Mouse (Mus musculus) c-Kit-positive CD71-negative TER-119-negative erythroid progenitor cells, embryonic 14.5 days (primary cell): ENCODE data around the gene Mapk8ip1.
A peak's percentile ranks its signal among the peaks of the same experiment; 100 is the strongest.

Experiments used
- DNase-seq: peaks from one replicate; pipeline ENCODE4 v3.0.0-alpha.2; 2013; ENCODE audit warnings: low read depth

Gene Mapk8ip1

DNA sequence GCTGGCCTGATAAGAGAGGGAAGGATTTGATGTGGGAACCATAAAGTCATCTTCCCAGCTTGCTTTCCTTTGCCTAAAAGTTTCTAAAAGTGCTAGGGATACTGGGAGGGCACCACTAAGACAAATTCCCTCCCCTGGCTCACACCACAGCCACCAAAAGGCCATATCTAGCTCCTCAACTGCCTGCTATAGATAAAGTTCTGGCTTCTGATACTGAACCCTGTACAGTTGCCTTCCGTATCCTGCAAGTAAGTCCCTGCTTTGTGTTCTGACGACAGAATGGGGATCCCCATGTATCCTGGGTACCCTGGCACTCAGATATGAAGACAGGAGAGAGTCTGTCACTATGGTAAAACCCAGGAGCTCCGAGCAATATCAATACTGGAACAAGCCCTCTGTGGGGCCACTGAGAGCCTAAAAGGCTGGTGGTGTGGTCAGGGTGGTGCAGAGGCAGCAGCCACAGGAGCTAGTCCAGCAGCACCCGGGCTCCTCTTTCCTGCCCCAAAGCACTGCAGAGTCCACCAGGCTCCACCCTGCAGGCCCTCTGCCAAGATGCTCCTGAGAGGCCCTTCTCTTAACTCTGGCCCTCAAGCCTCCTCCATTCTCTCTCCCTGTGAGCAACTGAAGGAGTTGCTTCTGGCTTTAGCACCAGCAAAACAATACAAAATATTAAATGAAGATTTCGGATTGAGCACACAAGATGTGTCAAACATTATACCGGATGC lies 10.7 kb downstream of the Mapk8ip1 start:
- no peak for DNase-seq

DNA sequence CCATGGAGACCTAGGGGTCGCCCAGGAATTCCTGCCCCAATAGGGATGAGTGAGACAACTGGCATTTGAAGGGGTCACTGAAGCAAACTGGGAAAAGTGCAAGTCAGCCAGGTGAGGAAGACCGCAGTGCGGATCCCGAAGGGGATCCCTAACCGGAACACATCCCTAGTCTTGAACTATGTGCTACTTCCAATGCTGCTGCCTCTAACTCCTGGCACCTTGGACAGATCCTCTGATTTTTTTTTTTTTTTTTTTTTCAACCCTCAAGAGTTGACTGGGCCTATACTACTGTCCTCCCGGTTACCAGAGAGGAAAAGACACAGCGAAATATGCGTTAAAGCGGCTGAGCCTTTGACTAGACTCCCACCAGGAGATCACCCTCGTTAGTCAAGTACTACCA lies 11.4 kb downstream of the Mapk8ip1 start:
- no peak for DNase-seq

DNA sequence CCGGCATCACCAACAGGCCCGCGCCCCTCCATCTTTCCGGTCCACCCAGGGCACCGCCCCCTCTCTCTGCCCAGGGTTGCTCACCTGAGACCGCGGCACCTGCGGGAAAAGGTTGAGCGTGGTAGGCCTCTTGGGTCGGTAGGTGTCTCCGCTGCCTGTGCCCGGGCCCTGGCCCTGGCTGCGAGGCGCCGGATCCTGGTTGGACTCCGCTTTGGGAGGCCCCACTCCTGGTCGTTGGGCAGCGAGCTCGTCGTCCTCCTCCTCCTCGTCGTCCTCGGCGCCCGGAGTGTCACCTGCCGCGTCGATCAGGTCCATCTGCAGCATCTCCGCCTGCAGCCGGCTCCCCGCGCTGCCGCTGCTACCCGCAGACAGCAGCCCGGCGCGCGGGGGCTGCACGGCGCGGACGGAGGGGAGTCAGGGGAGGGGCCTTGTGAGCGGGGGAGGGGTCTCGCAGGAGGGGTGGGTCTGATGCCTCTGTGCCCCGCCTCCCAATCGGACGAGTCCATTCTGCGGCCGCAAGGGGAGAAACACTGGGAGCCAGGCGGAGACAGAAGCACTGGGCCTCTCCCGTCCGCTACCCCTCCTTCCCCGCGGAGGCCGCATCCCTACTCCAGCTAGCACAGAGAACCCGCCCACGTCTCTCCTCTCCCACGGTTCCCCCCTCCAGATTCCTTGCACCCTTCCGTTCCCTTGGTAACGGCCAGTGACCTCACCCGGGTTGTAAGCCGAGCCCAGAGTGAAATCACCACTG lies 12.0 kb downstream of the Mapk8ip1 start:
- DNase-seq: no peak

DNA sequence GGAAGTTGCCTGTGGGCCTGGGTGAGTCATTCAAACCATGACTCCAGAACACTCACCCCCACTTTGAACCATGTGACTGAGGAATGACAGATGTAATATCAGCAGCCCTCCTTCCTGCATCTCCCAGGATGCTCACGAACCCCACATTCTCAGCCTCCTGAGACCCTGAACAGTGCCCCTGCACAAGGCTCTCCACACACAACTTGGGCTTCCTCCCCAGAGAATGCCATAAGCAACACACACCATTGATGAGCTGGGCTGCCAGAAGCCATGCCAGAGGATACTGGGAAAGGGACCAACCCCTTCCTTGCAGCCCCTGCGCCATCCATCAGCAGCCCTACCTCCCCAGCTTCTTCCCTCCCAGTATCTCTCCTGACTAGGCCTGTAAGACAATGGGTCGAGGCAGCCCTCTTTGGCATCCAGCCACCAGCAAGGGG lies 13.0 kb downstream of the Mapk8ip1 start:
- no peak for DNase-seq

DNA sequence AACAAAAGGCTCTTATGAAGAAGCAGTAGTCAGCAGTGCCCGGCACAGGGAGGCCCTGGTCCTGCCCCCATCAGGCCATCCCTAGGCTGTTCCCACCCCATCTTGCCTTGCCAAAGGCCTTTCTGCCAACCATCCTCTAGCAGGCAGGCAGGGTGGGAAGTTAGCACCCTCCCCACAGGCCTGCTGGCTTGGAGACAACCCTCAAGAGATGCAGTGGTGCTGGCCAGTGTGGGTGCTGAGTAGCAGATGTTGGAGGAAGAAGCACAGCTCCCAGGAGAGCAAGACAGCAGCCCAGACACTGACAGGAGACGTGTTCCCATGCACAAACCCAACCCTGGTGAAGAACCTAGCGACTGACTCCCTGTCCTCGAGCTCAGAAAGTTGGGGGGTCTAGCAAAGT lies 13.4 kb downstream of the Mapk8ip1 start:
- no peak for DNase-seq

DNA sequence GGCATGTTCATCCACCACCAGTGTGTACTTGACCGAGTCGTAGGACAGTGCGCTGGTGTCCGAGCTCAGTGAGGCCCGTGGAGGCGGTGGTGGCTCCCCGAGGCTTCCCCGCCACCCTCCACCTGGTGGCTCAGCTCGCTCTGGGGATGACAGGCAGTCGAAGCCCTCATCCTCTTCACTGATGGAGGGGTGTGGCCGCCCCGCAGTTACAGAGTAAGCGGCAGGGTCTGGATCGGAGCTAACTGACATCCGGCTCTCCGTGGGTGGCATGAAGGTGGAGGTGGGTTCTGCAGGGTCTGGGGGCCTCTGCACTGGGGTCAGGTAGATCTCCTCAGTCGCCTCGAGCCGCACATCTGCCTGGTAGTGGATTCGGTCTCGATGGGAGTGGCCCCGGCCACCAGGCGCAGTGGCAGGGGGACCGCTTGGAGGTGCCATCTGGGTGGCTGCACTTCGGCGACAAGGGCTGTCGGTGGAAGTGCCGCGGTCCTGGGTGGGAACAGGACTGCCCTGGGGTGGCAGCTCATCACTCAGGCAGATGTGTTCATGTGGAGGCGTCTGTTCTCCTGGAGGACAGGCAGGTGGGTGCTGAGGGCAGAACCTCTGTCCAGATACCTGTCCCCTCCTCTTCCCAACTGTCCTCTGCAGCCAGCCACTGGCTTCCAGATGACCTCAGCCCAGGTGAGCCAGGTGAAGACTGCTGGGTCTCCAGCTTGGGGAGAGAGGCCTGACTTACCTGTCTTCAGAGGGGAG lies 14.1 kb downstream of the Mapk8ip1 start:
- DNase-seq: no peak

DNA sequence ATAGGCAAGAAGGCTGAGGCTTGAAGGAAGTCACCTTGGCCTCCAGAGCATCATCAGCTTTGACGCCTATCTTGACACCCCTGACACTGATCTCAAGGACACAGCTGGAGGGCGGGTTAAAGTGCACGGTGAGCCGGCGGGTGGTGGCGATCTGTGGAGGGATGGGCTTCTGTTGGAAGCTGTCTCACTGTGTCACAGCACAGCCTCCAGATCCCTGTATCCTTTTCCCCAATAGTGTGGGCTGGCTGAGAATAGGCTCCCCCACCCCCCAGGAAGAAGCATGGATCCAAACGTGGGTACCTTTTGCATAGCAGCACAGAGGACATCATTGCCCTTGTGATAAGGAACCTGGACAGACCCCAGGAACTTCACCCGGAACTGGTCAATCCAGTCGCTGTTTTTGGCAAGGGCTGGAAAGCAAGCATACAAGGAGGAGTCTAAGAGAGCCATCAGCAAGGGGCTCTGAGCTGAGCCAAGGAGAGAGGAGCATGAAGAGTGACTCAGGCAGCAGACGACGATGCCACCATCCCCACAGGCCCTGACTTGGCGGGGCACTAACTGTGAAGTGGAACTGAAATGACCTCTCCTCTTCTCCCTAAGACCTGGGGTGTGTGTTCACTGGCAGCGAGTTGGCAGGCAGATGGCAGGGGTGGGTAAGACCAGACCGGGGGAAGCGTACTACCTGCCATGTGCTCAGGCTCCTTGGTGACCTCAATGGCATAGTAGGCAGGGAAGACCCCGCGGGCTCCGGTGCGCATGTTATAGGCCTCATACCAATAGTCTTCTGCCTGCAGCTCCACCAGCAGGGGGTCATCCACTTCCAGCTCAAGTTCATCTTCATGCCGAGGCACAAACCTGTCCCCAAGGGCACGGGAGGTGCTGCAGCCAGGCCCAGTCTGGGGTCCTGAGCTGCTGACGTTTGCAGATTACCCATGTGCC lies 15.7 kb downstream of the Mapk8ip1 start:
- DNase-seq: no peak

DNA sequence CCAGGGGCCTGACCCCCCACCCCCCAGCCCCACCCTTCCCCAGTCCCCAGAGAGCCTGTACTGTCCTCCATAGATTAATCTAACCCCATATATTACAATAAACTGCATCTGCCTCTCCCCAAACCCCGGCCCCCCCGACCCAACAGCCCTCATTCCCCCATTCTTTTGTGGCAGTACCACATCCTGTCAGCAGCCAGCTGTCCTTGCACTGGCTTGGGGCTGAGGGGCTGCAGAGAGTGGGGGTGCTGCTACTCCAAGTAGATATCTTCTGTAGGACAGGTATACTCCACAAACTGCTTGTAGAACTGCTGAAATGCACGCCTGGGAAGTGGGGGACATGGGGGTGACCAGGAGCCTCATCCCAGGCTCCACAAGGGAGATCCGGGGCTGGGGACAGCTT lies 17.0 kb downstream of the Mapk8ip1 start:
- no peak for DNase-seq

DNA sequence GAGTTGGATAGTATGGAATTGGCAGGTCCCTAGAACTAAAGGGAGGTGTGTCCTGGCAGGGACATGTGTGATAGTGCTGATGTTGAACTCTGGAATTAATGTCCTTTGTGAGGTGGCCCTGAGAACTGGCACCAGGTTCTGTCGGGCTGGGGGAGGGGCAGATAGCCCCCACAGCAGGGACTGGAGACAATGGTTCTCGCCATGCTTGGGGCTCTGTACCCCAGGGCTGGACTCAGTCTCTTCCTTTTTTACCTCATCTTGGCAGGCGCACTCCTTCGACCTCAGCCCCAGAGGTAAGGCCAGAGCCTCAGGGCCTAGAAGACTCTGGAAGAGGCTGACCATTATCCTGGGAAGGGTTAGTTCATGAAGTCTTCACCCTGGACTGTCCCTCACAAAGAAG lies 18.3 kb downstream of the Mapk8ip1 start:
- DNase-seq: no peak

DNA sequence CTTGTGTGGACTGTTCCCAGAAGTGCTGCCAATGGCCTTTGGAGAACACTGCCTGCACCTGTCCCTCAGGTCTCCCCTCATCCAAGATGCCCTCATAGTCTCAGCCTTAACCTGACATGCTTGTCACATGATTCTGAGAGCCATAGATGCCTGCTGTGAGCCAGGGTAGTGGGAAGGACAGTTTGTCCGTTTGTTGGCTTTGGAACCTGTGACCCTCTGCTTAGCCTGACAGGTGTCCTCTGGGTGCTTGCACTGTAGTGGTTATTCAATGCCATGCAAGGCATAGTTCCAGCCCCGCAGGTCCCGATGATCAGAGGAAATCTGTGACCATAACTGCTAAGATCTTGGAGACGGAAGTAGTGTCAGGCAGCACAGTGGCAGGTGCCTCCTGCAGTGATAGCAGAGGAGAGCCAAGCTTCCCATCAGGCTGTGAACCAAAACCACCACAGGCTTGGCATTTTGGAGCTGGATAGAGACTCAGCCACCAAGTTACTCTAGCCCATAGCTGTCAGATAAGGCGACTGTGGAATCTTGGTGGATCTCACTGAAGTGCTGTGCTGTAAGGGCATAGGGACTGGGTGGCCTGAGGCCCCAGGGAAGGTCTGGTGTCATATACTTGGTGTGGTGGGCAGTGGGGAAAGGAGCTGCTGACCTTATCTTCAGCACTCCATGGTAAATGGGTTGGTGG lies 19.0 kb downstream of the Mapk8ip1 start, which contains the start of gene 1700029I15Rik:
Gene 1700029I15Rik (plus strand): TSS at position 638 of the 688 bp plus-strand sequence.
- no peak for DNase-seq

DNA sequence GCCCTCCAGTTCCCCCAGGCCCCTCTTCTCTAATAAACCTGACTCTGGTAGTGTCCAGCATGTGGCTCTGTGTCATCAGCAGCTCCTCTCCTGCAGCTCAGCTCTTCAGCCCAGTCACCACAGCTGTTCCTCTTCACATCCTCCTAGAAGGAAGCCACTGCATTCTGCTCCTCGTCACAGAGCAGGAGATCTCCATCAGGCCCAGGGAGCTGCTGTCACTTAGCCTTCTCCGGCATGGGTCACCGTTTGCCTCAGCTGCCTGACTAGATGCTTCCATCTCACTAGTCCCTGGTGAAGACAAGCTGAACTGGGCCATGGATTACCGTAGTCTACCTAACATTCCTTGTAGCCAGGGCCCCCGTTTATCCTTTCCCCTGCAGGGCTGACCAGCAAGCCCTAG lies 19.9 kb downstream of the Mapk8ip1 start:
- no peak for DNase-seq

DNA sequence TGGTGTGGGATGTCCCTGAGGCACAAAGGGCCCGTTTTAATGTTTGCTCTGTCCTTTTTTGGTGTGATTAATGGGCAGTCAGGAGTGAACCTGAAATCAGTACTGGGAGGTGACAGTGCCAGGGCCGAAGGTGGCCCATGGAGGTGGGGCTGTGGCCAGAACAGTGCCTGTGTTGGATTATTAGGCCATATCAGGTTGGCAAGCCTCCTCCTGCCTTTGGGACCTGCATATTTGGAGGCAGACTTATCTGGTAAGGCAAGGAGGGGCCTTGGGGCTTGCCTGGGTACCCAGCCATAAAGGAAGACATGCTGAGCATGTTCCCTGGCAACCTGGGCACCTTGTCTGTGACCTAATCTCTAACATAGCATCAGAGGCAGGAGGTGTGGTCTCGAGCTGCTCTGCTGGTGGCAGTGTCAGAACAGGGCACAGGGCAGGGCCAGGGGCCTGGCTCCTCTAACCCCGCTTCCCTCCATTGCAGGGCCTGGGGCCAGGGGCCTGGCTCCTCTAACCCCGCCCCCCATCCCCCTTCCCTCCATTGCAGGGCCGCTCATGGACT lies 20.5 kb downstream of the Mapk8ip1 start:
- no peak for DNase-seq

DNA sequence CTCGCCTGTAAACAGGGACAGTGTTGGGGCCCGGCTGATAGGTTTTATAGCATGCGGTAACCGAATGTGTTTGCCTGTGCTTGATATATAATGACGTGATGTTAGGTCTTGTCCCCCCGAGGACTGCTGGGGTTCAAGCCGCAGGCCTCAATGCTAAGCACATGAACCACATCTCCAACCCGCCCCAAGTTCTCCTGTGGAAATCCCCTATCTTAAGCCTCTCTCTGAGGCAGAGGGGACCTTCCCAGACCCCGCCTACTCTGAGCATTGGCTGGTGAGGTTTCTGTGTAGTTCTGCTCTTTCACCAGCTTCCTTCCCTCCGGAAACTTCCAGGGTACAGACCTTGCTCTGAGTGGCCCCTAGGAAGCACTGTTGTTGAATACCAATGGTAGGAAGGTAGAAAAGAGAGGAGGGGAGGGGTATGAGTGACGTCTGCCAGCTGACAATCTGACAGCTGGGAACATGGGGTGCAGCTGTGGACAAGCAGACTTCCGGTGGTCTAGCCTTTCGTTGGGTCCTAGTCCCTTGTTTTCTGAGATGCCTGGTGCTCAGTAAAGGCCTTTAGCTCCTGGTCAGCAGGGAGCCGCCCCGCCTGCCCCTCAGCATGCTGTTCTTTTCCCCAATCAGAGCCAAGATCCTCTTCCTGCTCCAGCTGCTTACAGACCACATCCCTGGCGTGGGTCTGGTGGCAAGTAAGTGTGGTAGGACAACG lies 21.1 kb downstream of the Mapk8ip1 start:
- DNase-seq: no peak

DNA sequence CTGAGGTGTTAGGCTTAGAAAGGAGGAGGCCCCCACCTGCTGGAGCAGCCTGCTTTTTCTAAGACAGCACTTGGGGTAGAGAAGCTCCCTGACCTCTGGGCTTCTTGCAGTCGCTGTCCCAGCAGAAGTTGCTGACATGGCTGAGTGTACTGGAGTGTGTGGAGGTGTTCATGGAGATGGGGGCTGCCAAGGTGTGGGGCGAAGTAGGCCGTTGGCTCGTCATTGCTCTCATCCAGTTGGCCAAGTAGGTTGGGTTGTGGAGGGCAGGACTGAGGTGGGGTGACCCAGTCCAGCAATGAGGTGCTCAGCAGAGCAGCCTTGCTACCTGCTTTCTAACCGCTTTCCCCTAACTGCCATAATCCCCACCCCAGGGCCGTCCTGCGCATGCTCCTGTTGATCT lies 23.7 kb downstream of the Mapk8ip1 start:
- no peak for DNase-seq

DNA sequence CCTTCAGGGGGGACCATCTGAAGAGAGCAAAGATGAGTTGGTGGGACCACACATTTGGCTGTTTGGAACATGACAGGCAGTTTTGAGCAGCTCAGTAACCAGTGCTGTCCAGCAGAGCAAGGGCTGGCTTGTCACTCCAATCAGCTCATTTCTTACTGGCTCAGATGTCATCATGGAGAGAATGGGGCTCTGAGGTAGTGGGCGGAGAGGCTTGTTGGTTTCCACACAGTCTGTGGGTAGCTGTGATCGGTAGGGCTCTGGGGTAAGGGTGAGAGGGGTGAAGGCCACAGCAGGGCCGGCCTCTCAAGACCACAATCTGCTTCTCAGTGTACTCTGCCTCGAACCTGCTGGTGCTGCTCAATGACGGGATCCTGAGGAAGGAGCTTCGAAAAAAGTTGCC lies 24.8 kb downstream of the Mapk8ip1 start:
- no peak for DNase-seq

DNA sequence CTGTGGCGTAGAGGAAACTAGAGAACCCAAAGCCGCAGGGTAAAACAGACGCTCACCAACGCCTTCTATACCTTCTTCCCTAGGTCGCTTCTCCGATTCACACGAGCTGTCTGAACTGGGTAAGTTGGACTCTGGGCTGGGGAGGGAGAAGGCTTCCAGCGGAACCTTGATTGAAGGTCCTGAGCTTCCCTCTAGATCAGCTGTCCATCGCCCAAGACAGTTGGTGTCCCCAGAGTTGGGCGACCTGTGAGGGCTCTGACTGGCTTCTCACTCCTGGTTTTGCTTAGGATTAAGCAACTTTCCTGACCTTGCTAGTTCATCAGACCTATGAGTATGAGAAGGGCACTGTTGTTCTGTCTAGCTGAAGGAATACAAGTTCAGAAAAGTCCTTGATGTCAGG lies 25.3 kb downstream of the Mapk8ip1 start:
- DNase-seq: no peak

DNA sequence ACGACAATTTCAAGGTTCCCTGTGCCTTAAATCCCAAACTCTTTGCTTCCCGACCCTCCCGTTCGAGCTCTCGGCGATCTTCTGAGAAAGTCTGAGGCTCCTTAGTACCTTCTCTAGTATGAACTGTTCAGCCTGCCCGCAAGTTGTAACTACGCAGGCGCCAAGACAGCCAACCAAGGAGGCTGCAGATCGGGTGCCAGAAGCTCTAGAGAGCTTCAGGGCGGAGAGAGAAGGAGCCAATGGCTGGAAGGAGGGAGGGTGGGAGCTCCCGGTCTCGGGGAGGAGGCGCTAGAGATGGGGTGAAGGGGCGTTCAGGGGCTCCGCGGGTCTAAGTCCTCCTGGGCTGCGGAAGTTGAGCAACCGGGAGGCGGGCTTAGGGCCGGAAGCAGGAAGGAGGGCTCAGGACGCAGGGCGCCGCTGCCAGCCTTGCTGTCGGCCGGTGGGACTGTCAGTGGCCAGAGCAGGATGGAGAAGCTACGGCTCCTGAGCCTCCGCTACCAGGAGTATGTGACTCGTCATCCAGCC lies 25.9 kb downstream of the Mapk8ip1 start:
- DNase-seq: peak; percentile 92

DNA sequence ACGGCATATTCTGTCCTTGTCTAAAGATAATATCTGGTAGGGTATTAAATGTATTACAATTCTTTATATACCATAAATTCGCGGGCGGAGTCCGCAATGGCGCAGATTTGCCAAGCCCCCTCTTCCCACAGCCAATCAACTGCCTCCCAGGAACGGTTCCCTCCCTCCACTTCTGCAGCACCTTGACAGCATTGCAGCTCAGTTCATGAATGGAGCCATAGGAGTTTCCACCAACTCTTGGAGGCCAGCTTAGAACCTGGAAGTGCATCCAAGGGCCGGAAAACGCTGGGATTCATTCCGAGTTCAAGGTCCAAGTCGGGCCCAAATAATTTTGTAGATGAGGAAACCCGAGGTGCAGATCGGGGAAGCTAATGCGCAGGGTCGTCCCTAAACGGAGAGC lies 26.5 kb downstream of the Mapk8ip1 start, which contains the start of the genes Pex16 and Large2:
Gene Pex16 (plus strand): TSS at position 163 of the 400 bp plus-strand sequence.
Gene Large2 (minus strand): TSS at position 356 of the 400 bp plus-strand sequence.
- DNase-seq: no peak

DNA sequence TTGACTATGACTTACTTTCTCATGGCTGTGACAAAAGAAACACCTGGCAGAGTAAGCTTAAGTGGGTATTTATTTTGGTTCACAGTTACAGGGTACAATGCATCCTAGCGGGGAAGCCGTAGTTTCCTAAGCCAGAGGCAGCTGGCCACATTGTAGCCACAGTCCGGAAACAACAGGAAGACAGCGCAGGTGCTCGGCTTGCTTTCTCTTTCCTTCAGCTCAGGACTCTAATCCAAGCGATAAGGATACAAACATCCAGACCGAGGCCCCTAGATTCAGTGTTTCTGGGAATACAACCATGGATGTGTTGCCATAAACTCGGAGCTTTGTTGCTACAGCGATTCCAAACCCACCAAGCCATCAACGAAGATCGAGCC lies 27.6 kb downstream of the Mapk8ip1 start:
- DNase-seq: no peak
